Mouse (Mus musculus) monocyte, adult 5-6 weeks (primary cell): Measurements from ENCODE around the gene Gpr137. TPM values are rescaled to one million over a fixed set of nuclear protein-coding genes. Genes with fewer than 3 reads are reported as not detected.

Source experiments
- total RNA-seq: library from RNA; stranded (forward); fragments of 200-1000, 200-491, 200-594 nt; gene quantifications from 3 replicates; pipeline ENCODE4 v1.2.3, GENCODE M21; 2017

Gene Gpr137
- total RNA-seq, 1 experiment from 2014 or later: 14.2 TPM

Other genes starting within 250 kb of the Gpr137 start
- gene Rps6ka4, start 101.8 kb downstream of the Gpr137 start, total RNA-seq: 11.8 to 24.6 TPM (median 20.5 TPM) in 3 replicates
- 92.9 to 171 TPM (median 102 TPM) in 3 replicates for gene Ccdc88b, start 84.3 kb downstream of the Gpr137 start, total RNA-seq
- 84.5 to 135 TPM (median 85.6 TPM) in 3 replicates for gene Trmt112, start 32.8 kb downstream of the Gpr137 start, total RNA-seq
- gene Prdx5, start 32.4 kb downstream of the Gpr137 start, total RNA-seq: 520 to 936 TPM (median 803 TPM) in 3 replicates
- 39.1 to 50.2 TPM (median 46.8 TPM) in 3 replicates for gene Esrra, start 20.7 kb downstream of the Gpr137 start, total RNA-seq
- gene Catsperz, start 17.1 kb downstream of the Gpr137 start, total RNA-seq: not detected in 3 replicates
- not detected in 3 replicates for gene Kcnk4, start 8.0 kb downstream of the Gpr137 start, total RNA-seq
- gene Bad, start 619 bp downstream of the Gpr137 start, total RNA-seq: 9.3 to 26.0 TPM (median 10.3 TPM) in 3 replicates
- 31.2 to 34.4 TPM (median 33.6 TPM) in 3 replicates for gene Ppp1r14b, start 32.5 kb upstream of the Gpr137 start, total RNA-seq
- 9.2 to 17.4 TPM (median 15.8 TPM) in 3 replicates for gene Plcb3, start 34.0 kb upstream of the Gpr137 start, total RNA-seq
- 62.9 to 104 TPM (median 63.6 TPM) in 3 replicates for gene Fkbp2, start 38.0 kb upstream of the Gpr137 start, total RNA-seq
- gene Vegfb, start 45.2 kb upstream of the Gpr137 start, total RNA-seq: 0.43 to 3.0 TPM (median 1.8 TPM) in 3 replicates
- 20.1 to 34.0 TPM (median 27.0 TPM) in 3 replicates for gene Dnajc4, start 50.1 kb upstream of the Gpr137 start, total RNA-seq
- gene Nudt22, start 53.6 kb upstream of the Gpr137 start, total RNA-seq: 8.8 to 12.2 TPM (median 9.7 TPM) in 3 replicates
- gene Trpt1, start 53.7 kb upstream of the Gpr137 start, total RNA-seq: 2.5 to 5.0 TPM (median 3.0 TPM) in 3 replicates
- gene Fermt3, start 77.0 kb upstream of the Gpr137 start, total RNA-seq: 265 to 357 TPM (median 285 TPM) in 3 replicates
- 86.9 to 106 TPM (median 100 TPM) in 3 replicates for gene Stip1, start 97.5 kb upstream of the Gpr137 start, total RNA-seq
- 0.32 to 1.8 TPM in 2 of 3 replicates, not detected in the other for gene Macrod1, start 114.3 kb upstream of the Gpr137 start, total RNA-seq
- 0.10 TPM in 1 of 3 replicates, not detected in the others for gene Flrt1, start 163.2 kb upstream of the Gpr137 start, total RNA-seq